Mouse (Mus musculus) heart, postnatal 25 days (tissue): ENCODE results near the gene Tmem131l. TPM values are rescaled to one million over a fixed set of nuclear protein-coding genes. Genes with fewer than 3 reads are reported as not detected.

Source experiments
- DNase-seq: peaks from one replicate; pipeline ENCODE4 v3.0.0; 2022; ENCODE audit warnings: low spot score
- intact Hi-C: fragments of 180-260 bp; cut with DNase I; formaldehyde crosslinking; loops from one replicate; pipeline ENCODE4 v1.15.1; 2025
- total RNA-seq, 2 experiments: library from RNA; stranded (reverse); gene quantifications; 2 replicates each; pipeline ENCODE4 v1.2.3; 2021

Tmem131l gene
- total RNA-seq, 2 experiments from 2014 or later, result 19.4 to 20.8 TPM

GRCm38 (mm10) chr3:83986740-83987139, 53.2 kb downstream of the Tmem131l start:
- intact Hi-C loops, result no loop called here
- no peak for DNase-seq

GRCm38 (mm10) chr3:83985426-83985825, 54.5 kb downstream of the Tmem131l start:
- no peak for DNase-seq
- intact Hi-C loops, result no loop called here

GRCm38 (mm10) chr3:83984379-83984778, 55.6 kb downstream of the Tmem131l start:
- intact Hi-C loops, result no loop called here
- DNase-seq, result no peak

GRCm38 (mm10) chr3:83982821-83983220, 57.2 kb downstream of the Tmem131l start:
- intact Hi-C loops, result no loop called here
- no peak for DNase-seq

- no peak for DNase-seq
- intact Hi-C loops, result no loop called here
These were observed 59.6 kb downstream of the Tmem131l start for GRCm38 (mm10) chr3:83980231-83980872.

- DNase-seq, result no peak
- intact Hi-C loops, result no loop called here
These were observed 61.2 kb downstream of the Tmem131l start for GRCm38 (mm10) chr3:83978497-83979410.

- no peak for DNase-seq
- intact Hi-C loops, result no loop called here
These were observed 62.2 kb downstream of the Tmem131l start for GRCm38 (mm10) chr3:83977817-83978216.

GRCm38 (mm10) chr3:83976161-83976560, 63.8 kb downstream of the Tmem131l start:
- intact Hi-C loops, result no loop called here
- DNase-seq, result no peak

- DNase-seq, result no peak
- intact Hi-C loops, result no loop called here
These were observed 66.6 kb downstream of the Tmem131l start for GRCm38 (mm10) chr3:83973339-83973738.

GRCm38 (mm10) chr3:83970629-83971028, 69.3 kb downstream of the Tmem131l start:
- intact Hi-C loops, result no loop called here
- DNase-seq, result no peak

GRCm38 (mm10) chr3:83969081-83969480, 70.9 kb downstream of the Tmem131l start:
- DNase-seq, result no peak
- intact Hi-C loops, result no loop called here

GRCm38 (mm10) chr3:83967791-83968190, 72.2 kb downstream of the Tmem131l start:
- intact Hi-C loops, result no loop called here
- no peak for DNase-seq

GRCm38 (mm10) chr3:83965333-83965732, 74.6 kb downstream of the Tmem131l start:
- intact Hi-C loops, result no loop called here
- no peak for DNase-seq

- no peak for DNase-seq
These were observed 76.3 kb downstream of the Tmem131l start for GRCm38 (mm10) chr3:83963705-83964104.

GRCm38 (mm10) chr3:83962571-83962970, 77.4 kb downstream of the Tmem131l start:
- intact Hi-C loops, result no loop called here
- no peak for DNase-seq

More at GRCm38 (mm10) chr3:83963705-83964104, 76.3 kb downstream of the Tmem131l start:
- intact Hi-C loops, result no loop called here

GRCm38 (mm10) chr3:83962076-83962475, 77.9 kb downstream of the Tmem131l start:
- intact Hi-C loops, result no loop called here

GRCm38 (mm10) chr3:83958951-83959681, 80.9 kb downstream of the Tmem131l start:
- no peak for DNase-seq
- intact Hi-C loops, result no loop called here

More at GRCm38 (mm10) chr3:83962076-83962475, 77.9 kb downstream of the Tmem131l start:
- no peak for DNase-seq

- DNase-seq, result no peak
- intact Hi-C loops, result no loop called here
These were observed 86.1 kb downstream of the Tmem131l start for GRCm38 (mm10) chr3:83953879-83954278.

- intact Hi-C loops, result loop anchor here (5.0 to 10.0 kb wide), 3 partner anchors 44 to 366 kb away; partner anchors contain the start of gene Mnd1
These were observed 91.2 kb downstream of the Tmem131l start for GRCm38 (mm10) chr3:83948801-83949200.

More at GRCm38 (mm10) chr3:83948801-83949200, 91.2 kb downstream of the Tmem131l start:
- DNase-seq, result no peak
